Mouse (Mus musculus): ENCODE measurements around the gene Rxfp4. TPM values are rescaled to one million over a fixed set of nuclear protein-coding genes. Genes with fewer than 3 reads are reported as not detected.

The Rxfp4 gene
- total RNA-seq, 2 experiments from 2014 or later, result not detected

- no peak for ATAC-seq (ENCODE audit: poor library complexity, severe bottlenecking)
Observed at GRCm38 (mm10) chr3:88630849-88631341, 22.0 kb downstream of the Rxfp4 start.

GRCm38 (mm10) chr3:88630018-88630417 is 22.9 kb downstream of the Rxfp4 start:
- ATAC-seq (ENCODE audit: poor library complexity, severe bottlenecking), result no peak

GRCm38 (mm10) chr3:88629244-88629643 is 23.7 kb downstream of the Rxfp4 start:
- ATAC-seq (ENCODE audit: poor library complexity, severe bottlenecking), result no peak

GRCm38 (mm10) chr3:88628766-88629165 is 24.2 kb downstream of the Rxfp4 start:
- no peak for ATAC-seq (ENCODE audit: poor library complexity, severe bottlenecking)

GRCm38 (mm10) chr3:88627535-88627934 is 25.4 kb downstream of the Rxfp4 start:
- peak; percentile 78 for ATAC-seq (ENCODE audit: poor library complexity, severe bottlenecking)

- ATAC-seq (ENCODE audit: poor library complexity, severe bottlenecking), result 0 out of 2 replicates have a peak, but pooled peaks have one; percentile 25
Observed at GRCm38 (mm10) chr3:88627114-88627513, 25.8 kb downstream of the Rxfp4 start.

- ATAC-seq (ENCODE audit: poor library complexity, severe bottlenecking), result no peak
Observed at GRCm38 (mm10) chr3:88626316-88626715, 26.6 kb downstream of the Rxfp4 start.

- no peak for ATAC-seq (ENCODE audit: poor library complexity, severe bottlenecking)
Observed at GRCm38 (mm10) chr3:88625531-88625930, 27.4 kb downstream of the Rxfp4 start.

GRCm38 (mm10) chr3:88624951-88625350 is 28.0 kb downstream of the Rxfp4 start:
- ATAC-seq (ENCODE audit: poor library complexity, severe bottlenecking), result no peak

- no peak for ATAC-seq (ENCODE audit: poor library complexity, severe bottlenecking)
Observed at GRCm38 (mm10) chr3:88624324-88624723, 28.6 kb downstream of the Rxfp4 start.

- no peak for ATAC-seq (ENCODE audit: poor library complexity, severe bottlenecking)
Observed at GRCm38 (mm10) chr3:88623346-88624135, 29.4 kb downstream of the Rxfp4 start.

GRCm38 (mm10) chr3:88622941-88623345 is 30.0 kb downstream of the Rxfp4 start:
- no peak for ATAC-seq (ENCODE audit: poor library complexity, severe bottlenecking)

GRCm38 (mm10) chr3:88622113-88622940 is 30.6 kb downstream of the Rxfp4 start:
- ATAC-seq (ENCODE audit: poor library complexity, severe bottlenecking), result no peak

- no peak for ATAC-seq (ENCODE audit: poor library complexity, severe bottlenecking)
Observed at GRCm38 (mm10) chr3:88621537-88622112, 31.3 kb downstream of the Rxfp4 start.

- peak; percentile 88 for ATAC-seq (ENCODE audit: poor library complexity, severe bottlenecking)
Observed at GRCm38 (mm10) chr3:88620992-88621536, 31.9 kb downstream of the Rxfp4 start.

GRCm38 (mm10) chr3:88620146-88620991 is 32.6 kb downstream of the Rxfp4 start:
- no peak for ATAC-seq (ENCODE audit: poor library complexity, severe bottlenecking)

- ATAC-seq (ENCODE audit: poor library complexity, severe bottlenecking), result no peak
Observed at GRCm38 (mm10) chr3:88619113-88620097, 33.5 kb downstream of the Rxfp4 start.

GRCm38 (mm10) chr3:88618074-88618871 is 34.7 kb downstream of the Rxfp4 start:
- ATAC-seq (ENCODE audit: poor library complexity, severe bottlenecking), result peak; percentile 68
